Mouse (Mus musculus) thymus, postnatal 36 days (tissue): Measurements from ENCODE around the gene 4931414P19Rik.
A peak's percentile ranks its signal among the peaks of the same experiment; 100 is the strongest.

ENCODE experiments used
- DNase-seq, 2 experiments: peaks; one replicate each; pipeline ENCODE4 v3.0.0; 2022; ENCODE audit warnings: mixed read lengths in 2 of 2

4931414P19Rik gene

DNA sequence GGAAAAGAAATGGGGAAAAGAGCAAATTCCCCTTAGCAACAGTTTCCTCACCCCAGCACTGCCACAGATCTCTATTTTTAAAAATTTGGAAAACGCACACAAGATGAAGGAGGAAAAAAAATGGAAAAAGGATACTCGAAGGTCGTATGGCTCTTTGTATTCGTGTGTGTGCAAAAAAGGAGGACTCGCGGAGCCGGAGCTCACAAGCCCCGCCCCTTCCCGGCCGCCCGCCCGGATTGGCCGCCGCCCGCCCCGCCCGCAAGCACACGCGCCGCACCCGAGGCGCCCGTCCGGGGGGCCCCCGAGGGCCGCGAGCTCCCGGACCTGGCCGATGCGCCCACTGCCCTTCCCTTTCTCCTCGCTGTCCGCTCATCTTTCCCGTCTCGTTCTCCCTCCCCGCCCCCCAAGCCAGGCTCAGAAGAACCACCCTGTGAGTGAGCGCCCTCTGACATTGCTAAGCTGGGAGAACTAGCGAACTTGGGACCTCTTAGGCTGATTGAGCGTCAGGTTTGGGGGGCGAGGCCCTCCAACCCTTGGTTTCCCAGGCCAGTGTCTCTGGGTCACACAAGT is at the start of gene 4931414P19Rik:
Gene 4931414P19Rik, minus strand, starts transcription at position 242 of the 570 bp plus-strand sequence.
- DNase-seq: peak; percentile 82 to 83

GRCm38 (mm10) chr14:54653496-54653895 is 47.7 kb upstream of the 4931414P19Rik start:
- DNase-seq: peak; percentile 82 to 87

DNA sequence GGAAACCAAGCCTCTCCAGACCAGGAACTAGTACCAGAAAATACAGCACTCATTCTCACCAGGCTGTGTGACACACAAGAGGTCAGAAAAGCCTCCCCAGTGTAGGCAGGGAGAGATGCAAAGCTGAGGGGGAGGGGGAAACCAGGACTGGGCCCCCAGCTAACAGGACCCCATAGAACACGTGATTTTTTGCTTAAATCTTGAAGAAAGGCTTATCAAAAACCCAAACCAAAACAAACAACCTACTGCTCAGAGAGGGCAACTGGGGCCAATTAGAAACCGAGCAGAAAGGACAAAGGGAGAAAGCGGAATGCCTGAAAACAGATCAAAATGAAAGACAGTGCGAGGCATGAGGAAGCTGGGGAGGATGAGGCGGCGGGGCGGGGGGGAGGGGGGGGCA is 47.0 kb upstream of the 4931414P19Rik start:
- DNase-seq: no peak

DNA sequence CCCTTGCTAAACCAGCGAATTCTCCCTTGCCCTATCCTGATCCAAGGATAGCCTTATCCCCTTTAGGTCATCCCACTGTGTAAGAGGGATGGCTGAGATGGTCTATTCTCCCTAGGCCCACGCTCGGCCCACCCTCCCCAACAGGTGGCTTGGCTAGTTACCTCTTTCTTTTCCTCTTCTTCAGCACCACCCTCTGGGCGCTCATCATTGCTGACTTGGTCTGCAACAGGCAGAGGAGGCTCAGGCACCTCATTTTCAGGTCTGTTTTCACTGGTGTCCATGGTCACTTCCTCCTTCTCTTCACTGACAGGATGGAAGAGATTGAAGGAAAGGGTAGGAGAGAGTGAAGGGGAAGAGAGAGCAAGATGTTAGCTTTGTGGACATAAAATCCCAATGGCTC is 45.8 kb upstream of the 4931414P19Rik start:
- no peak for DNase-seq

GRCm38 (mm10) chr14:54650621-54651454 is 45.0 kb upstream of the 4931414P19Rik start:
- DNase-seq: peak; percentile 82 to 84

- DNase-seq: no peak
These were observed 42.1 kb upstream of the 4931414P19Rik start for GRCm38 (mm10) chr14:54647900-54648299.

DNA sequence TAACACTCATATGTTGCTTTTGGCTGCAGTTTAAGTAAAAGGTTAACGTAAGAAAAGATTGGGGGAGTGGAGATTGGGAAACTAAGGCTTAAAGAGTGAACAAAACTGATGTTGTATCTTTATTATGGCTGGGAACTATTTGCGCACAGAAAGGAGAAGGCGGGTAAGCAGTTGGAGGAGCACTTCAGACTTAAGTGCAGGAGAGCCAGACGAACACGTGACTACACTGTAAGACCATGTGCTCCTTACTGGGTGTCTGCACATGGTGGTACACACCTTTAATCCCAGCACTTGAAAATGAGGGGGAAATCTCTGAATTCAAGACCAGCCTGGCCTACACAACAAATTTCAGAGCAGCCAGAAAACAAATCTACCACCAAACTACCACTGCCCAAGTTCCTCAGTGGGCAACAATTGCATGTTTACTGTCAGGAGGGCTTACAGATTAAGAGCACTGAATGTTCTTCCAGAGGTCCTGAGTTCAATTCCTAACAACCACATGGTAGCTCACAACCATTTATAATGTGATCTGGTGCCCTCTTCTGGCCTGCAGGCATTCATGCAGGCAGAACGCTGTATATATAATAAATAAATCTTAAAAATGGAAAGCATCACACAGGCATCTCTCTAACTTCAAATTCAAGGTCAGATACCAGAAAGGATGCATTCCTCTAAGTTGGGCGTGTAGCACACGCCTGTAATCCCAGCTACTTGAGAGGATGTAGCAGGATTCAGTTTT is 41.3 kb upstream of the 4931414P19Rik start:
- no peak for DNase-seq

DNA sequence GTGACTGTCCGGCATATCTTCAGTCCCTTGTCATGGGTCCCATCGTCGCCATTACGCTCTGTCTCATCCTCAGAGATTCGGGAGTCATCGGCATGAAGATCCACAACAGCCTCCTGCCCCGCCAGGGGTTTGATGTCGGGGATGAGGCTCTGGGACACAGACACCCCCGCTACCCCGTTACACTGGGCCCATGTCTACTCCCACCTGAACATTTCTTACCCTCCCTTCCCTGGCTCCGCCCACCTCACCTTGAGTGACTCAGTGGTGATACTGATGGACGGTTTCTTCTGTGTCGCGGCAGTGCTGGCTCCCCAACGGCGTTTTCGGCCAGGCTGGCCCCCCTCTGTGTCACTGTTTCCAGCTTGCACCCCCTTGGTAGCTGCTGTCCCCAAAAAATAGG is 40.7 kb upstream of the 4931414P19Rik start:
- peak in 1 of 2 experiments; percentile 34 for DNase-seq

GRCm38 (mm10) chr14:54644294-54644693 is 38.5 kb upstream of the 4931414P19Rik start:
- no peak for DNase-seq

- DNase-seq: no peak
These were observed 37.2 kb upstream of the 4931414P19Rik start for GRCm38 (mm10) chr14:54643011-54643410.

DNA sequence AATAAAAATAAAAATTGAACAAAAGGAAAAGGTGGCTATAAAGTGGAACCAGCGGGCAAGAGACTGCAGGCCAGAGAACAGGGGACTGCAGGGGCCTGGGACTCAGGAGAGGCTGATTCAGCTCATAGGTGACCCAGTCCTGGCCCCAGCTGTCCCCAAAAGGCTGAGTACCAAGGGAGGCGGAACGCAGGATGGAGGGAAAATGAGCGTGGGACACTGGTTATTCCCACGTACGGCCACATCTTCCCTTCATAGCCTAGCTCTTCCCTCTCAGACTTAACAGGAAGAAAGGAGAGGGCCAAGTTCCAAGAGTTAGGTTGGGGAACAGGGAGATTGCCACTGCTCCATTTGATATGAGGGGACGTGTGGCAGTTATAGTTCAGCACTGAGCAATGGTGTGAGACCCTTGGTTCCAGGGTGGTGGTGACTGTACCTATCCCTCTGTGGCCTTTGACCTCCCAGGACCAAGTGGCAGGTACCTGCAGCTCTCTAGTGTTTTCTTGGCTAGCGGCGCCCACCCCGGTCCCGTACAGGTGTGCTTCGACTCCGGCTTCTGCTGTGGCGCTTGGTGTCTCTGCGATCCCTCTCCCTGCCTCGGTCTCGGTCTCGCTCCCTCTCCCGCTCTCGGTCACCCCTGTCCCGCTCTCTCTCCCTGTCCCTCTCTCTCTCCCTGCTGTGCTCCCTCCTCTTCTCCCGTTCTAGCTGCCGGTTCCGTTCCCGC is 36.6 kb upstream of the 4931414P19Rik start:
- DNase-seq: no peak

GRCm38 (mm10) chr14:54641305-54641969 is 35.6 kb upstream of the 4931414P19Rik start, which contains the start of gene Cdh24:
TSS of gene Cdh24 (minus strand) at chr14:54641364.
- peak; percentile 94 to 95 for DNase-seq

DNA sequence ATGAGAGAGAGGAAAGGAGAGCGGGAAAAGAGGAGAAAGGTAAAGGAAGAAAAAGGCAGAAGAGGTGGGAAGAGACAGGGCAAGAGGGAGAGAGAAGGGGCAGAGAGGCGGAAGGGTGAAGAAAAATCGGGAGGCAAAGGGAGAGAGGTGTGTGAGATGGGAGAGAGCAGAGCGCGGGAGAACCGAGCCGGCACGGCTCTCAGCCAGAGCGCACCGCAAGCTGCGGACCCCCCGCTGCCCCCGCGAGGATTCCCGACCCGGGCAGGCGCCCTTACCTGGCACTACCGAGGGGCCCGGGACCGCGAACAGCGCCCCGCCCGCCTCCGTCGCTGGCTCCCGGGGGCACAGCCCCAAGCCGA is 35.1 kb upstream of the 4931414P19Rik start, which contains the start of gene Gm17606:
Gene Gm17606, plus strand, starts transcription at position 7 of the 359 bp plus-strand sequence.
- no peak for DNase-seq

DNA sequence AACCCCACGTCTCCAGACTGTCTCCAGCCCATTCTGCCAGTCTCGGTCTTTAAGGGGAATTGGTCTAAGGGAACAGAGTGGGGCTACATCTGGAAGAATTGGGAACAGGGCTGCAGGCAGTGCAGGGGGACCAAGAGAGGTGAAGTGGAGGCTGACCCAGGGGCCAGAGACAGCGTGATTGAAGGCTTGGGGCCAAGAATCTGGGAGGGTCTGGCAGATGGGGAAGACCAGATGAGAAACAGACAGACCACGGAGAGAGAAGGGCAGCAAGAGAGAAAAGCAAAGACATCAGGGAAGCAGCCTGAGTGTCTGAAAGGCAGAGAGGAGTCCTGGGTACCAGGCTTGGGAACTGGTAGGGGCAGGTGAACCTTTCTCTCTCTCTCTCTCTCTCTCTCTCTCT is 34.3 kb upstream of the 4931414P19Rik start:
- DNase-seq: no peak

DNA sequence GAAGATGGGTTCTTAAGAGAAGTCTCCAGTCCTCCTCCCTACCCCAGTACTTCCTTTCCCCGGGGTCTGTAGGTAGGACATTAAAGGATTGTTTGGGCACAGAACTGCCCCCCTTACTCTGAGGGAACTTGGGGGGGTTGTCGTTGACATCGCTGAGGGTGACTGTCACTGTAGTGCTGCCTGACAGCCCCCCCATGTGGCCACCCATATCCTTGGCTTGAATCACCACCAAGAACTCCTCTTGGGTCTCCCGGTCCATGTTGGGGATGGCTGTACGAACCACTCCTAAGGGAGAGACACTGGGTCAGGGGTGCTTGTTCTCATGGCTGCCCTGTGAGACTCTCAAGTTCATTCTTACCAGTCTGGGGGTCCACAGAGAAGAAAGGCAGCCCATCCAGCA is 32.4 kb upstream of the 4931414P19Rik start:
- no peak for DNase-seq

DNA sequence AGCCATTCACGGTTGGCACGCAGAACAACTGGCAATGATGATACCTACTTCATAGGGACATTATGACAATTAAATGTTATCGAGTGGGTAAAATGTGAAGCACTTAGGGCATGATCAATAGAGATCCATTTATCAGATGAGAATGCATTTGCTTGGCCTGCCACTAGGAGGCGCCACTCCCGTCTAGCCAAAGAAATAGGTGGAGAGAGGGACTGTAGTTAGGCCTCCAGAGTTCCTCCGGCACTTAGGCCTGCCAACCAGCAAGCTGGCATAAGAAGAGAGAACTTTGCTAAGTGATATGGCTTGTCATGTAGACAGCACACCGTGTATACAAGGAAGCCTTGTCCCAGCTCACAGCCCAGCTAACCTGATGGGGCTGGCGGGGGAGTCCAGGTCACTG is 31.2 kb upstream of the 4931414P19Rik start:
- DNase-seq: peak; percentile 46 to 52

- no peak for DNase-seq
These were observed 28.4 kb upstream of the 4931414P19Rik start for GRCm38 (mm10) chr14:54634182-54634581.

GRCm38 (mm10) chr14:54632252-54632651 is 26.5 kb upstream of the 4931414P19Rik start:
- no peak for DNase-seq

GRCm38 (mm10) chr14:54631240-54631599 is 25.4 kb upstream of the 4931414P19Rik start:
- DNase-seq: no peak

GRCm38 (mm10) chr14:54630583-54631239 is 24.9 kb upstream of the 4931414P19Rik start:
- no peak for DNase-seq

DNA sequence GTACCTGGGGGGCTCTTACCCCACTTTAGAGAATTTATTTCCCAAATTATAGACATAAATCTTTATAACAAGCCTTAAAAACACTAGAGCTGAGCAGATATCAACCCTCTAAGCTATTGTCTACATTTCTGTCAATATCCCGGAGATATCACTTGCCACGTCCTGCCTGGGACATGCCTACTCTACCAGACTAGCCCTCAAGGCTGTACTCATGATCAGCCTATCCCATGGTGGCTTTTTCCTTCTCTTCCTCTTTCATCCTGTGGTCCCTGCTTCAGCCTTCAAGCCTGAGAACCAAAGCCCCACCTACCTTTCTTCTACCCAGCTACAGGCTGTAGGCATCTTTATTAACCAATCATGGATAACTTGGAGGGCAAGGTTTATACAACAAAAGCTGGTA is 24.0 kb upstream of the 4931414P19Rik start:
- no peak for DNase-seq

DNA sequence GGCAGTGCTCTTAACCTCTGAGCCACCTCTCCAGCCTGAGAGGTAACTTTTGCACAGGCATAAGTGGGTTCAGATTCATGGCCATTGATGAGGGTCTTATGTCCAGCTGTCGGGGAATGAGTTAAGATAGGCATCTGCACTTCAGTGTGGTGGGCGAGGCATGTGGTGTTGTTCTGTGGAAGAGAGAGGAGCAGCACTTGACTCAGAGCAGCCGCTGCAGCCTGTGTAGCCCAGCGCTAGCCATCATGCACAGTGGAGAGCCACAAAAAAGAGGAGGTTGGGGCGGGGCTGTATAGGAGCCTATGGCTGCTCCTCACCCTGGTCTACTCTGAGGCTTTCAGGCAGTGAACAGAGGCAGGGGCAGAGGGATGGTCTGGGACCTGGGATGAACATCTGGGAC is 22.3 kb upstream of the 4931414P19Rik start:
- no peak for DNase-seq
